Mouse (Mus musculus): Measurements from ENCODE around the gene Cela3a.

- TF ChIP-seq CTCF (IDR thresholded peaks at IDR 0.05; ENCODE audit: borderline replicate concordance, insufficient read depth, low read depth, low read length) (no peak), POLR2A (IDR thresholded peaks at IDR 0.05; ENCODE audit: borderline replicate concordance, insufficient read depth, low read length) (no peak)
Measured at GRCm38 (mm10) chr4:137396641-137397525, 12.7 kb downstream of the Cela3a start.
